Mouse (Mus musculus) hindbrain, embryonic 10.5 days (tissue): ENCODE measurements around the gene Add1. TPM values are rescaled to one million over a fixed set of nuclear protein-coding genes. Genes with fewer than 3 reads are reported as not detected.

ENCODE experiments used
- DNase-seq: peaks from one replicate; pipeline ENCODE4 v3.0.0-alpha.2; 2017; ENCODE audit warnings: low spot score
- H3K27ac ChIP-seq: fragments of 300-500 bp; sonication (generic); 2 replicates; pipeline ENCODE4 v1.5.1; 2016; ENCODE audit warnings: mild to moderate bottlenecking, moderate library complexity
- H3K27me3 ChIP-seq: fragments of 300-500 bp; sonication (generic); 2 replicates; pipeline ENCODE4 v1.6.1; 2016; ENCODE audit warnings: mild to moderate bottlenecking; ENCODE audit not compliant: poor library complexity, insufficient read depth, severe bottlenecking
- H3K36me3 ChIP-seq: fragments of 300-500 bp; sonication (generic); 2 replicates; pipeline ENCODE4 v1.6.1; 2016; ENCODE audit warnings: mild to moderate bottlenecking, moderate library complexity
- H3K4me1 ChIP-seq: fragments of 300-500 bp; sonication (generic); replicated peaks from 2 replicates; pipeline ENCODE4 v1.6.1; 2016; ENCODE audit warnings: mild to moderate bottlenecking
- H3K4me3 ChIP-seq: fragments of 300-500 bp; sonication (generic); 2 replicates; pipeline ENCODE4 v1.5.1; 2016; ENCODE audit warnings: mild to moderate bottlenecking, moderate library complexity
- H3K9me3 ChIP-seq: fragments of 300-500 bp; sonication (generic); 2 replicates; pipeline ENCODE4 v1.6.1; 2016; ENCODE audit warnings: mild to moderate bottlenecking, moderate library complexity
- WGBS: fragments of 180-500 bp; shearing (Covaris S2); methylation state at CpG from one replicate; pipeline ENCODE4 v1.1.7; 2016; 5-methylcytosine and 5-hydroxymethylcytosine counted together
- polyA plus RNA-seq: library from polyadenylated mRNA; unstranded; fragments of >200 nt; fragmentation: Nextera tagmentation; extraction: Ambion mirVana; gene quantifications from 2 replicates; pipeline ENCODE4 v1.2.1, GENCODE M21; 2016

The Add1 gene
- 179 and 194 TPM in 2 replicates for polyA plus RNA-seq

- Histone ChIP-seq H3K27me3 (no peaks in the 10 kb centered on the region), H3K9me3 (no peaks in the 10 kb centered on the region), H3K36me3 (peaks cover 15% of the 10 kb centered on the region), H3K4me3 (peak within 1 kb of the TSS; percentile 99), H3K27ac (peak within 1 kb of the TSS; percentile 99), H3K4me1 (peaks cover 25% of the 10 kb centered on the region)
- peak; percentile 98 for DNase-seq
- WGBS = under 1% methylated on average over 84 of the region's 84 CpGs
These were observed at the start of gene Add1 for GRCm38 (mm10) chr5:34573268-34574221. Gene Add1 (plus strand): TSS chr5:34573664.

- Histone ChIP-seq H3K4me1 (peaks cover 13% of the 10 kb centered on the region; the same call in 1 of the 2 replicates), H3K9me3 (no peaks in the 10 kb centered on the region), H3K36me3 (no peaks in the 10 kb centered on the region), H3K4me3 (no peak overlapping the region), H3K27me3 (peaks cover 24% of the 10 kb centered on the region), H3K27ac (no peak overlapping the region)
- WGBS = 56% methylated on average over 4 of the region's 4 CpGs
- no peak for DNase-seq
These were observed 49.4 kb upstream of the Add1 start for GRCm38 (mm10) chr5:34523958-34524485.

GRCm38 (mm10) chr5:34524511-34524910 is 49.0 kb upstream of the Add1 start:
- Histone ChIP-seq H3K36me3 (no peaks in the 10 kb centered on the region), H3K27ac (no peak overlapping the region), H3K4me1 (peaks cover 13% of the 10 kb centered on the region; the same call in 1 of the 2 replicates), H3K4me3 (no peak overlapping the region), H3K9me3 (no peaks in the 10 kb centered on the region), H3K27me3 (peaks cover 24% of the 10 kb centered on the region)
- no peak for DNase-seq

GRCm38 (mm10) chr5:34525663-34526476 is 47.6 kb upstream of the Add1 start, which contains the start of gene Sh3bp2:
Gene Sh3bp2 (plus strand): TSS chr5:34525838.
- 3% methylated on average over 38 of the region's 38 CpGs for WGBS
- peaks cover 17% of the 10 kb centered on the region; the same call in 1 of the 2 replicates for H3K4me1 ChIP-seq
- DNase-seq = peak; percentile 90
- peaks cover 24% of the 10 kb centered on the region for H3K27me3 ChIP-seq
- no peaks in the 10 kb centered on the region for H3K36me3 ChIP-seq
- no peaks in the 10 kb centered on the region for H3K9me3 ChIP-seq
- H3K27ac ChIP-seq = peak within 1 kb of the TSS; percentile 74
- H3K4me3 ChIP-seq = peak within 1 kb of the TSS; percentile 59

- Histone ChIP-seq H3K27ac (no peak overlapping the region), H3K4me1 (peaks cover 17% of the 10 kb centered on the region; the same call in 1 of the 2 replicates), H3K9me3 (no peaks in the 10 kb centered on the region), H3K4me3 (peak overlapping the region; percentile 59), H3K27me3 (peaks cover 24% of the 10 kb centered on the region), H3K36me3 (no peaks in the 10 kb centered on the region)
- WGBS = 28% methylated on average over 5 of the region's 5 CpGs
- DNase-seq = no peak
These were observed 47.0 kb upstream of the Add1 start for GRCm38 (mm10) chr5:34526477-34526775.

GRCm38 (mm10) chr5:34527352-34527751 is 46.1 kb upstream of the Add1 start:
- DNase-seq = no peak
- no peak overlapping the region for H3K4me3 ChIP-seq
- H3K27ac ChIP-seq = no peak overlapping the region
- H3K9me3 ChIP-seq = no peaks in the 10 kb centered on the region
- peaks cover 24% of the 10 kb centered on the region for H3K27me3 ChIP-seq
- peaks cover 17% of the 10 kb centered on the region; the same call in 1 of the 2 replicates for H3K4me1 ChIP-seq
- 83% methylated on average over 2 of the region's 2 CpGs for WGBS
- no peaks in the 10 kb centered on the region for H3K36me3 ChIP-seq

GRCm38 (mm10) chr5:34528724-34529123 is 44.7 kb upstream of the Add1 start:
- Histone ChIP-seq H3K27ac (no peak overlapping the region), H3K9me3 (no peaks in the 10 kb centered on the region), H3K27me3 (peaks cover 24% of the 10 kb centered on the region), H3K4me3 (no peak overlapping the region), H3K4me1 (peaks cover 17% of the 10 kb centered on the region; the same call in 1 of the 2 replicates), H3K36me3 (no peaks in the 10 kb centered on the region)
- 81% methylated on average over 5 of the region's 5 CpGs for WGBS
- DNase-seq = no peak

- Histone ChIP-seq H3K4me1 (peaks cover 17% of the 10 kb centered on the region; the same call in 1 of the 2 replicates), H3K36me3 (no peaks in the 10 kb centered on the region), H3K9me3 (no peaks in the 10 kb centered on the region), H3K4me3 (no peak overlapping the region), H3K27ac (no peak overlapping the region), H3K27me3 (peaks cover 19% of the 10 kb centered on the region)
- DNase-seq = no peak
- WGBS = 83% methylated on average over 5 of the region's 5 CpGs
These were observed 43.3 kb upstream of the Add1 start for GRCm38 (mm10) chr5:34530116-34530515.

- Histone ChIP-seq H3K27me3 (peaks cover 19% of the 10 kb centered on the region), H3K9me3 (no peaks in the 10 kb centered on the region), H3K4me1 (peaks cover 16% of the 10 kb centered on the region; the same call in 1 of the 2 replicates), H3K27ac (no peak overlapping the region), H3K36me3 (no peaks in the 10 kb centered on the region), H3K4me3 (no peak overlapping the region)
- DNase-seq = no peak
- 56% methylated on average over 4 of the region's 4 CpGs for WGBS
These were observed 42.8 kb upstream of the Add1 start for GRCm38 (mm10) chr5:34530687-34531086.

GRCm38 (mm10) chr5:34533066-34533465 is 40.4 kb upstream of the Add1 start:
- H3K4me1 ChIP-seq = 0 out of 2 replicates have a peak, but pooled peaks cover 4% of the 10 kb centered on the region
- WGBS = 74% methylated on average over 5 of the region's 5 CpGs
- H3K9me3 ChIP-seq = no peaks in the 10 kb centered on the region
- H3K36me3 ChIP-seq = no peaks in the 10 kb centered on the region
- H3K4me3 ChIP-seq = no peak overlapping the region
- H3K27me3 ChIP-seq = no peaks in the 10 kb centered on the region
- H3K27ac ChIP-seq = no peak overlapping the region
- DNase-seq = no peak

- no peak overlapping the region for H3K4me3 ChIP-seq
- H3K36me3 ChIP-seq = no peaks in the 10 kb centered on the region
- no peaks in the 10 kb centered on the region for H3K9me3 ChIP-seq
- H3K4me1 ChIP-seq = 0 out of 2 replicates have a peak, but pooled peaks cover 4% of the 10 kb centered on the region
- WGBS = 72% methylated on average over 3 of the region's 3 CpGs
- no peak overlapping the region for H3K27ac ChIP-seq
- H3K27me3 ChIP-seq = no peaks in the 10 kb centered on the region
- no peak for DNase-seq
These were observed 39.6 kb upstream of the Add1 start for GRCm38 (mm10) chr5:34533820-34534219.

- Histone ChIP-seq H3K27ac (no peak overlapping the region), H3K27me3 (no peaks in the 10 kb centered on the region), H3K9me3 (no peaks in the 10 kb centered on the region), H3K36me3 (no peaks in the 10 kb centered on the region), H3K4me3 (no peak overlapping the region), H3K4me1 (0 out of 2 replicates have a peak, but pooled peaks cover 4% of the 10 kb centered on the region)
- 86% methylated on average over 5 of the region's 5 CpGs for WGBS
- DNase-seq = no peak
These were observed 38.5 kb upstream of the Add1 start for GRCm38 (mm10) chr5:34534776-34535581.
